Mouse (Mus musculus): ENCODE measurements around the gene Emcn. TPM values are rescaled to one million over a fixed set of nuclear protein-coding genes. Genes with fewer than 3 reads are reported as not detected.

Emcn gene
- 8.0 and 9.0 TPM in 2 replicates for polyA plus RNA-seq (2015; fragmentation: Nextera tagmentation; extraction: Ambion mirVana)

GRCm38 (mm10) chr3:137340938-137341337, at the start of gene Emcn:
Emcn (plus strand) TSS chr3:137341067.
- no peaks in the 10 kb centered on the region for H3K9me3 ChIP-seq
- ATAC-seq (replicated peaks) = no peak
- WGBS = 62% methylated on average over 8 of the region's 8 CpGs

GRCm38 (mm10) chr3:137293174-137293591, 47.7 kb upstream of the Emcn start:
- ATAC-seq (replicated peaks) = no peak
- H3K9ac ChIP-seq (replicated peaks) = no peak overlapping the region
- no peaks in the 10 kb centered on the region for H3K9me3 ChIP-seq
- no peak overlapping the region for H3K27ac ChIP-seq (replicated peaks)
- peaks cover 3% of the 10 kb centered on the region; the same call in 1 of the 2 replicates for H3K4me1 ChIP-seq
- no peak overlapping the region for H3K4me3 ChIP-seq
- no peak overlapping the region for H3K4me2 ChIP-seq (replicated peaks)
- H3K27me3 ChIP-seq = no peaks in the 10 kb centered on the region
- WGBS = 70% methylated on average over 6 of the region's 6 CpGs
- H3K36me3 ChIP-seq = no peaks in the 10 kb centered on the region

More at GRCm38 (mm10) chr3:137340938-137341337, at the start of gene Emcn:
- Histone ChIP-seq H3K27ac (replicated peaks) (no peak within 1 kb of the TSS), H3K4me3 (no peak within 1 kb of the TSS), H3K36me3 (no peaks in the 10 kb centered on the region), H3K27me3 (no peaks in the 10 kb centered on the region), H3K4me1 (no peaks in the 10 kb centered on the region), H3K9ac (replicated peaks) (no peak within 1 kb of the TSS), H3K4me2 (replicated peaks) (no peak within 1 kb of the TSS)

DNA sequence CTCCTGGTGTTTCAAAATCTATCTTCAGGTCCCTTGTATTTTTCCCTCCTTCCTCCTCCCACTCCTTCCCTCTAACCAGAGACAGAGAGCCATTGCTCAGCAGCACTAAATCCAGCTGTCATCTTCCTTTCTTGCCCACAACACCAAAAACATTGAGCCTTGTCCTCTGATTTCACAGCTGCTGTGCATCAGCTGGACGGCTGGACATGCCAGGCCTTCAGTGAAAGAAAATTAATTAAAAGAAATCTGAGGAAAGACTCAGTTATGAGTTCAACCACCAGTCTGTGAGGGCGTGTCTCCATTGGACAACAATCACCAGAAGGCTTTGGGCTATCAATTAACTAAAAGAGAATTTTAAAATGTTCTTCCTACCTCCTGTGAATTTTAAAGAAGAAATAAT, 42.6 kb upstream of the Emcn start:
- Histone ChIP-seq H3K36me3 (no peaks in the 10 kb centered on the region), H3K9ac (replicated peaks) (no peak overlapping the region), H3K4me1 (peaks cover 3% of the 10 kb centered on the region; the same call in 1 of the 2 replicates), H3K4me2 (replicated peaks) (no peak overlapping the region), H3K9me3 (no peaks in the 10 kb centered on the region), H3K27me3 (no peaks in the 10 kb centered on the region), H3K4me3 (no peak overlapping the region), H3K27ac (replicated peaks) (no peak overlapping the region)
- no peak for ATAC-seq (replicated peaks)
- 84% methylated on average over 2 of the region's 2 CpGs for WGBS

- Histone ChIP-seq H3K27ac (replicated peaks) (no peak overlapping the region), H3K9ac (replicated peaks) (no peak overlapping the region), H3K4me3 (no peak overlapping the region), H3K9me3 (no peaks in the 10 kb centered on the region), H3K36me3 (no peaks in the 10 kb centered on the region), H3K27me3 (no peaks in the 10 kb centered on the region), H3K4me2 (replicated peaks) (no peak overlapping the region), H3K4me1 (no peaks in the 10 kb centered on the region)
- ATAC-seq (replicated peaks) = no peak
- WGBS = 90% methylated on average over 3 of the region's 3 CpGs
Measured at GRCm38 (mm10) chr3:137300210-137300609, 40.7 kb upstream of the Emcn start.

DNA sequence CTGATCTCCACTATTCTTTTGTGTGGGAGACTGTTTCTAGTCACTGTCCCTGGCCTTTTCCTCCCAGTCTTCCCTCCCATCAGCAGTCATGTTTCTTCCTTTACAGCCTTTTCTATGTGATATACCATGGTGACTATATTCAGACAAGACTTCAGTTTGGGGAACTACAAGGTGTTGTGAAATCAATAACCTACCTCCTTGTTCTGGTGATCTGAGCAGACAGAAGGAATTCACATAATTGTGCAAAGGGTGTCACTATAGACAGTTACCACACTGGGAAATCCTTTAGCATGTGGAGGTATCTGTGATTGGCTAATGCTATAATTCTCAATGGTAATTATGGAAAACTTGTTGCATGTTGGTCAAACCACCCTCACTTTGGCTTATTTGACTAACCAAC, 39.7 kb upstream of the Emcn start:
- H3K9me3 ChIP-seq = no peaks in the 10 kb centered on the region
- no peaks in the 10 kb centered on the region for H3K27me3 ChIP-seq
- no peak overlapping the region for H3K4me3 ChIP-seq
- H3K9ac ChIP-seq (replicated peaks) = no peak overlapping the region
- no peak for ATAC-seq (replicated peaks)
- no peaks in the 10 kb centered on the region for H3K36me3 ChIP-seq
- H3K27ac ChIP-seq (replicated peaks) = no peak overlapping the region
- H3K4me1 ChIP-seq = no peaks in the 10 kb centered on the region
- no peak overlapping the region for H3K4me2 ChIP-seq (replicated peaks)

- ATAC-seq (replicated peaks) = no peak
Measured at GRCm38 (mm10) chr3:137302804-137303203, 38.1 kb upstream of the Emcn start.

DNA sequence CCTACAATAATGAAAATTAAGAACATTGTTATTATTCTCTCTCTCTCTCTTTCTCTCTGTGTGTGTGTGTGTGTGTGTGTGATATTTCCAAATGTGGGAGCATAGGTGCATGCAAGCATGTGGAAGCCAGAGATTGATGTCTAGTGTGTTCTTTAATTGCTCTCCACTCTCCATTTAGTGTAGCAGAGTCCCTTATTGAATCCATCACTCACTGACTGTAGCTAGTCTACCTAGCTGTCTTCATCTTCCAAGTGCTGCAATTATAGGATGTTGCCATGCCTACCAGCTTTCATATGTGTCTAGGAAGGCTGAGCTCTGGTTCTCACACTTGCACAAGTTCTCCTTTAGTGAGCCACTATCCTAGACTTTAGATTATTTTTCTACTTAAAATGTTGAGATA, 30.9 kb upstream of the Emcn start:
- Histone ChIP-seq H3K27ac (replicated peaks) (no peak overlapping the region), H3K9ac (replicated peaks) (no peak overlapping the region), H3K9me3 (no peaks in the 10 kb centered on the region), H3K36me3 (no peaks in the 10 kb centered on the region), H3K4me3 (no peak overlapping the region), H3K4me1 (no peaks in the 10 kb centered on the region), H3K27me3 (no peaks in the 10 kb centered on the region), H3K4me2 (replicated peaks) (no peak overlapping the region)
- no peak for ATAC-seq (replicated peaks)

More at GRCm38 (mm10) chr3:137302804-137303203, 38.1 kb upstream of the Emcn start:
- Histone ChIP-seq H3K9ac (replicated peaks) (no peak overlapping the region), H3K4me3 (no peak overlapping the region), H3K9me3 (no peaks in the 10 kb centered on the region), H3K27me3 (no peaks in the 10 kb centered on the region), H3K4me2 (replicated peaks) (no peak overlapping the region), H3K4me1 (no peaks in the 10 kb centered on the region), H3K36me3 (no peaks in the 10 kb centered on the region), H3K27ac (replicated peaks) (no peak overlapping the region)
- WGBS = 71% methylated on average over 4 of the region's 4 CpGs

- no peak for ATAC-seq (replicated peaks)
- 78% methylated on average over 3 of the region's 3 CpGs for WGBS
- Histone ChIP-seq H3K27ac (replicated peaks) (no peak overlapping the region), H3K9ac (replicated peaks) (no peak overlapping the region), H3K36me3 (no peaks in the 10 kb centered on the region), H3K4me3 (no peak overlapping the region), H3K4me1 (no peaks in the 10 kb centered on the region), H3K27me3 (no peaks in the 10 kb centered on the region), H3K4me2 (replicated peaks) (no peak overlapping the region), H3K9me3 (no peaks in the 10 kb centered on the region)
Measured at GRCm38 (mm10) chr3:137312540-137312939, 28.3 kb upstream of the Emcn start.

DNA sequence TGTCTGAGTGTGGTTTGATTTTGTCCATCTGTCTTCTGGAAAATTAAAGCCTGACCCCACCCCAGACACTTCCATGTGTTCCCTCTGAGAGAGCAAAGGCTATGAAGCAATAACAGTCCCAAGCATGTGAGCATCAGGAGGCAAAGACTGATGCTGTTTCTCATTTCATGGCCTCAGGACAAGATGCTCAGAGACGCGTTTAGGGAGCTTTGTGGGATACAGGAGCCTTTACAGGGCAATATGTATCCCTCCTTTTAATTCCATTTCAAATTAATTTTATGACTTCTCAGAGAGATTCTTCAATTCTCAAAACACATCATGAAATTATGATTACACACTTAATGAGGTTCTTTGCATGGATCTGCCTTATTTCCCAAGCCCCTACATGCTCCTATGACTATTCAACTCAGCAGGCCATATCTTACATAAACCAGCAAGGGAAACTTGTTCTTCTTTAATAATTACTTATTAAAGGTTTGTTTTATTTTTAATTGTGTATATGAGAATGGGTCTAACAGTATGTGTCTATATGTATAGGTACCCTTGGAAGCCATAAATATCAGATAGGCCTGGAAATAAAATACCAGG, 27.0 kb upstream of the Emcn start:
- H3K9ac ChIP-seq (replicated peaks) = no peak overlapping the region
- 92% methylated on average over 2 of the region's 2 CpGs for WGBS
- no peaks in the 10 kb centered on the region for H3K27me3 ChIP-seq
- no peak for ATAC-seq (replicated peaks)
- no peaks in the 10 kb centered on the region for H3K9me3 ChIP-seq
- H3K4me2 ChIP-seq (replicated peaks) = no peak overlapping the region
- H3K27ac ChIP-seq (replicated peaks) = no peak overlapping the region
- no peaks in the 10 kb centered on the region for H3K4me1 ChIP-seq
- H3K4me3 ChIP-seq = no peak overlapping the region
- H3K36me3 ChIP-seq = no peaks in the 10 kb centered on the region

DNA sequence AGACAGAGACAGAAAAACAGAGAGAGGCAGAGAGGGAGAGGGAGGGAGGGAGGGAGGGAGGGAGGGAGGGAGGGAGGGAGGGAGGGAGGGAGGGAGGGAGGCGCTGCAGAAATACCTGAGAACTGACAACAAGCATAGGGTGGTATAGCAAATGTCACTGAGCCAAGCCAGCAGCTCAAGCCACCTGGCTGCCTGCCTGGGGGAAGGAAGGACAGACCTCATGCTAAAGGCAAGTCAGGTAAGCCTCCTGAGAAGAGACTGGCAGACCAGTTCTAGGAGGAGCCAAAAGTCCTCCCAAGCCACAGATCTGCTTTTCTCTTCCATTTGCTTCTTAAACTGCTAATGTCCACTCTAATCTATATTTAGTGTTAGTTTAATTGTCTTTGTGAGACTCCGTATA, 22.5 kb upstream of the Emcn start:
- Histone ChIP-seq H3K36me3 (no peaks in the 10 kb centered on the region), H3K27me3 (no peaks in the 10 kb centered on the region), H3K4me2 (replicated peaks) (no peak overlapping the region), H3K9ac (replicated peaks) (no peak overlapping the region), H3K4me3 (no peak overlapping the region), H3K4me1 (0 out of 2 replicates have a peak, but pooled peaks cover 2% of the 10 kb centered on the region), H3K9me3 (no peaks in the 10 kb centered on the region), H3K27ac (replicated peaks) (no peak overlapping the region)
- ATAC-seq (replicated peaks) = no peak
- 92% methylated on average over 1 of the region's 2 CpGs for WGBS

- no peaks in the 10 kb centered on the region for H3K9me3 ChIP-seq
- H3K4me2 ChIP-seq (replicated peaks) = no peak overlapping the region
- no peak overlapping the region for H3K9ac ChIP-seq (replicated peaks)
- ATAC-seq (replicated peaks) = no peak
- H3K36me3 ChIP-seq = no peaks in the 10 kb centered on the region
- H3K27ac ChIP-seq (replicated peaks) = no peak overlapping the region
- 0 out of 2 replicates have a peak, but pooled peaks cover 2% of the 10 kb centered on the region for H3K4me1 ChIP-seq
- 46% methylated on average over 1 of the region's 1 CpGs for WGBS
- no peaks in the 10 kb centered on the region for H3K27me3 ChIP-seq
- H3K4me3 ChIP-seq = no peak overlapping the region
Measured at GRCm38 (mm10) chr3:137319950-137320349, 20.9 kb upstream of the Emcn start.

DNA sequence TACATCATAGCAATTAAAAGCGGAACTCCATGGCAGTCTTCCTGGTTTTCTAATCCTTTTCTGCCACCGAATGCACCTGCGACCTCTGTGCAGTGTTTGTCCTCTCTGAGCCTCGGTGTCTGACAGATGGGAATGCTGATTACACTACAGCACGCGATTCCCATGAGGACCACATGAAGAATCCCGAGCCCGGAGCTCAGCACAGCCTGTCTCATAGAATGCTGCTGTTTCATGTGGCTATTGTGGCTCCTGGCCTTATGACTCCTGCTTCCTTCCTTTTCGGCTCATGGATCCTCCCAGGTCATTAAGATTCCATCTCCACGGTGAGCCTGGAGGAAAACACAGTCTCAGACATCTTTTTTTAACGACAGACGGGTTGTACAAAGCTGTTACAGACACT, 18.6 kb upstream of the Emcn start:
- Histone ChIP-seq H3K27ac (replicated peaks) (no peak overlapping the region), H3K4me2 (replicated peaks) (no peak overlapping the region)
- 0 out of 2 replicates have a peak, but pooled peaks have one; percentile 26 for ATAC-seq (replicated peaks)

DNA sequence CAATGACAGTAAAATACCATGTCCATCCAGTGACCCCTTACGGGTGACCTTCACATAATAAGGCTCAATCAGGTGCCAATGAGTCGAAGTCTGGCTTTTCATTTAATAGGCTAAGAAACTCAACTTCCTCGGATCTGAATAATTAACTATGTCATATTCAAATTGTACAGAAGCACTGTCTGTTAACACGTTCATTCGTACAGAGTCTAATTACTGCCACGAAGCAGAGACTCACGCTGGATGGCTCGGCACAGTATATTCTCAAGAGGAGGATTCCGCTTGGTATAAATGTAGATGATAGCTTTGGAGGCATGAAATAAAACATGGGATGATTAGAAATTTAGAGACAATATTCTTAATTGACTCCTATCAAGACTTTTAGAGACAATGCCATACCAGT, 11.0 kb upstream of the Emcn start:
- Histone ChIP-seq H3K27ac (replicated peaks) (no peak overlapping the region), H3K9ac (replicated peaks) (no peak overlapping the region), H3K36me3 (no peaks in the 10 kb centered on the region), H3K4me1 (no peaks in the 10 kb centered on the region), H3K4me3 (no peak overlapping the region), H3K9me3 (no peaks in the 10 kb centered on the region), H3K27me3 (no peaks in the 10 kb centered on the region), H3K4me2 (replicated peaks) (no peak overlapping the region)
- 36% methylated on average over 9 of the region's 9 CpGs for WGBS
- 0 out of 2 replicates have a peak, but pooled peaks have one; percentile 53 for ATAC-seq (replicated peaks)

More for the DNA sequence above, 18.6 kb upstream of the Emcn start:
- H3K36me3 ChIP-seq = no peaks in the 10 kb centered on the region
- no peaks in the 10 kb centered on the region for H3K27me3 ChIP-seq
- H3K9me3 ChIP-seq = no peaks in the 10 kb centered on the region
- no peak overlapping the region for H3K9ac ChIP-seq (replicated peaks)
- 0 out of 2 replicates have a peak, but pooled peaks cover 2% of the 10 kb centered on the region for H3K4me1 ChIP-seq
- no peak overlapping the region for H3K4me3 ChIP-seq
- WGBS = 54% methylated on average over 12 of the region's 12 CpGs

All from forebrain, embryonic 15.5 days (tissue).